Mouse (Mus musculus) cortical plate, adult 2 months (tissue): ENCODE data around the gene Cenpm.

Source experiments
- CTCF ChIP-seq: fragments of 200-500 bp; IDR thresholded peaks from 2 replicates; pipeline ENCODE4 v1.5.1; 2011; ENCODE audit warnings: mild to moderate bottlenecking, control low read depth, low read length; ENCODE audit not compliant: insufficient read depth; ENCODE audit errors: extremely low read depth
- POLR2A ChIP-seq: fragments of 200-500 bp; IDR thresholded peaks from 2 replicates; pipeline ENCODE4 v1.6.1; 2011; ENCODE audit warnings: mild to moderate bottlenecking, low read length, control low read depth; ENCODE audit not compliant: insufficient read depth; ENCODE audit errors: extremely low read depth

GRCm38 (mm10) chr15:82192617-82193016 is 51.9 kb downstream of the Cenpm start:
- TF ChIP-seq POLR2A = no peak
- no peak for TF ChIP-seq CTCF
